Mouse (Mus musculus): Measurements from ENCODE around the gene Mrgprg. TPM values are rescaled to one million over a fixed set of nuclear protein-coding genes. Genes with fewer than 3 reads are reported as not detected.
A peak's percentile ranks its signal among the peaks of the same experiment; 100 is the strongest.

Mrgprg gene
- polyA plus RNA-seq, 1 experiment from 2014 or later = not detected

DNA sequence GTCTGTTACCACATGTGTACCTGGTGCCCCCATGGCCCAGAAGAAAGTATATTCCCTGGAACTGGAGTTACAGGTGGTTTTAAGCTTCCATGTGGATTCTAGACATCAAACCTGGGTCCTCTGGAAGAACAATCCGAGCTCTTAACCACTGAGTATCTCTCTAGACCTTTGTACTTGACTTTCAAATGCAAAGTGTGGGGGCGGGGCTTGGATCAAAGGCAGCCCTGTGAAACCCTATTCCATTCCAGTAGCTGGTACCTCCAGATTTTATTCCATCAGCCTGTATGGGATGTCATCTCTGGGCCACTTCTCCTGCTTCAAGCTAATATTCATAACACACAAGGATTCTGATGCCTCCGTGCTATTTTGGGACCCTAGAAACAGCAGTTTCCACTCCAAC, 9.3 kb upstream of the Mrgprg start:
- Histone ChIP-seq H3K4me1 (replicated peaks) (no peaks in the 10 kb centered on the region), H3K36me3 (no peaks in the 10 kb centered on the region), H3K9me3 (no peaks in the 10 kb centered on the region), H3K4me2 (no peak overlapping the region), H3K27me3 (no peaks in the 10 kb centered on the region), H3K27ac (replicated peaks) (no peak overlapping the region), H3K4me3 (no peak overlapping the region), H3K9ac (no peak overlapping the region)
- ATAC-seq (ENCODE audit: low read depth) = no peak
- WGBS = 29% methylated on average over 3 of the region's 3 CpGs

DNA sequence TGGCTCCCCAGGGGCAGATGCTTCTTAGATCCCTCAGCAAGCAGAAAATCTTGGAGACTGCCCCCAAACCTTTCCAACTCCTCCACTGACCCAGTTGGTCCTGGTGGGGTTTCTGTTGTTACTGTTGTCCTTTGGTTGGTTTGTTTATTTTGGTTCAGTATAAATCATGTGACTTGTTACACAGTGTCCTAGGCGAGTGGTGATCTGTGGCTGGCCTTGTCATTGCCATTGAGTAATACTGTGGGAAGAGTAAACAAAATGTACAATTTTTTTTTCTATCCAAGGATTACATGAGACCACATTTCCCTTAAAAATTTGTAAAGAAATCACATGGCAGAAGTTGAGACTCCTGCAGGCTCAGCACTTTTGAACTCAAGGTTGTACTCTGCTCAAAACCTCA, 2.7 kb upstream of the Mrgprg start:
- no peaks in the 10 kb centered on the region for H3K36me3 ChIP-seq
- H3K27ac ChIP-seq (replicated peaks) = no peak overlapping the region
- no peak for ATAC-seq (ENCODE audit: low read depth)
- no peak overlapping the region for H3K4me2 ChIP-seq
- no peaks in the 10 kb centered on the region for H3K4me1 ChIP-seq (replicated peaks)
- H3K9me3 ChIP-seq = no peaks in the 10 kb centered on the region
- 62% methylated on average over 1 of the region's 1 CpGs for WGBS
- H3K27me3 ChIP-seq = peaks cover 22% of the 10 kb centered on the region
- H3K4me3 ChIP-seq = no peak overlapping the region
- no peak overlapping the region for H3K9ac ChIP-seq

DNA sequence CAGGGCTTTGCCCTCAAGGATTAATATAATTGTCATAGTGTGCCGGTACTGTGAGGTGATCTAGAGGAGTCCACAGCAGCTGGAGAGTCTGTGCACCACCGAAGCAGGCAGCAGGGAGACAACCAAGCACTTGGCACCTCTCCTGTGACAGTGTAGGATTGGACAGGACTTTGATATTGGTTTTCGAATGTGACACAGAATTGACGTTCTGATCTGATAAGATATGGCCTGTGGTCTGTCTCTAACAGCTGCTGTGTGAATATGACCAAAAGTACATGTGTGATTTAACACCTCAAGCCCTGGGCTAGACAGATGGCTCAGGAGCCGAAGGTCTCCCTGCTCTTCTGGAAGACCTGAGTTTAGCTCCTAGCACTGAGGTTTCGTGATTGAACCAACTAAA, 1.5 kb upstream of the Mrgprg start:
- 87% methylated on average over 6 of the region's 6 CpGs for WGBS
- Histone ChIP-seq H3K36me3 (no peaks in the 10 kb centered on the region), H3K4me2 (no peak overlapping the region), H3K27ac (replicated peaks) (no peak overlapping the region), H3K9ac (no peak overlapping the region), H3K9me3 (no peaks in the 10 kb centered on the region), H3K4me3 (no peak overlapping the region), H3K27me3 (peaks cover 28% of the 10 kb centered on the region), H3K4me1 (replicated peaks) (no peaks in the 10 kb centered on the region)
- no peak for ATAC-seq (ENCODE audit: low read depth)

DNA sequence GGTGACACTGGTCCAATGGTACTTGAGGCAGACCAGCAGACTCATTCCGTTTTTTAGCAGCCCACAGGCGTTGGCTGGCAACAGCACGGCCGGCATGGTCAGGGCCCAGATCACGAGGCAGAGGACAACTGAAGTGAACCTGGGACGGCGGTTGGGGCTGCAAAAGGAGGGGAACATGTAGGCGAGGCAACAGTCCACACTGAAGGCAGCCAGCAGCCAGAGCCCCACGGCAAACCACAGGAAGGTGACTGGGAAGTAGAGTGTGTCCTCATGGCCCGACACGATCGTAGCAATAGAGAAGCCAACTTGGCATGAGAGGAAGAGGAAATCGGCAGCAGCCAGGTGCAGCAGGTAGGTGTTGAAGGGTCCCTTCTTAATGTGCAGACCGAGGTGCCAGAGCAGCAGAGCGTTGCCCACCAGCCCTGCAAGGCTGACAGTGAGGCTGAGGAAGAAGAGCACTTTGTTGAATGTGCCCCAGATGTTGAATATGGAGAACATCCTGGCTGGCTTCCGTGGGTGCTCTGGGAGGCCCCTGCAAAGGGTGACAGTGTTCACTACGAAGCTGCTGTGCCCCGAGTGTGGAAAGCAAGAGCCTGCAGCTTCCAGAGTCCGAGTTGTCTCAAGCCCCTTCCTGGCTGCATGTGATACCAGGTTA, 1.8 kb downstream of the Mrgprg start:
- Histone ChIP-seq H3K4me1 (replicated peaks) (no peaks in the 10 kb centered on the region), H3K4me3 (no peak overlapping the region), H3K4me2 (no peak overlapping the region), H3K9me3 (no peaks in the 10 kb centered on the region), H3K27me3 (peaks cover 31% of the 10 kb centered on the region), H3K9ac (no peak overlapping the region), H3K27ac (replicated peaks) (no peak overlapping the region), H3K36me3 (no peaks in the 10 kb centered on the region)
- WGBS = 76% methylated on average over 19 of the region's 19 CpGs
- no peak for ATAC-seq (ENCODE audit: low read depth)

DNA sequence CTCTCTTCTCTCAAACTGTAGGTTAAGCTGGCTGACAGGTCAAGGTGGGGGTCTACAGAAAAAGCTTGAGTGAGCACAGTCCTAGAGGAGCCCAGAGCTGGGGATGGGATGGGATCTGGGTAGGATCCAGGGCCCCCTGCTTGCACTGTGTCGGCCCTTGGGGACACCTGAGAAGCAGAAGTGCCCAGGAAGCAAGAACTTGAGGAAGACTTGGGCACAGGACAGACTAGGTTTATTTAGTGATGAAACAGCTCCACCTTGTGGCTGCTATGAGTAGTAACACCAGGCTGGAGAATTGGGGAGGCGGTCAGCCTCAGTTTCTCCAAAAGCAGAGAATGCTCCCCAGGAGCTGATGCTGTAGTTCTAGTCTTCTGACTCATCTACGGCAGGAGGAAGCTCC, 3.0 kb downstream of the Mrgprg start:
- H3K27ac ChIP-seq (replicated peaks) = no peak overlapping the region
- no peaks in the 10 kb centered on the region for H3K36me3 ChIP-seq
- no peak overlapping the region for H3K4me2 ChIP-seq
- no peak overlapping the region for H3K9ac ChIP-seq
- H3K4me1 ChIP-seq (replicated peaks) = no peaks in the 10 kb centered on the region
- no peaks in the 10 kb centered on the region for H3K9me3 ChIP-seq
- H3K4me3 ChIP-seq = no peak overlapping the region
- peak; percentile 43; the same call in 1 of the 2 replicates for ATAC-seq (ENCODE audit: low read depth)
- 24% methylated on average over 3 of the region's 3 CpGs for WGBS
- H3K27me3 ChIP-seq = peaks cover 31% of the 10 kb centered on the region

DNA sequence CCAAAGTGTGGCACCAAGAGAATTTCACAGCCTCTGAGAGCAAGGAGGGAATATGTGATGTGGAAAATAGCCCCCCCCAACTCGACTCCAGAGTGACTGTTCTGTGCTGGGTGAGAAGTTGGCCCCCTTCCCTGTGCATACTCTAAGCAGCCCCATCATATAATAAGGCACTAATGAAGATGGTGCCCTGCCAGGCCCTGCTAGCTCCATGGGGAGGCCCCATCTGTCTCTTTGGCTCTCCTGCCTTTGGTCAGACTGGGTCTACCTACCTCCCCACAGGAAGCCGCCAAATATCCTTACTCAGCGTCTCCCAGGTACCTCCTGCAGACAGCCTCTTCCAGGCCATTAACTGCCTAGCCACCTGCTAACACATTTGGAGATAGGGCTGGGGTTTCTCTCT, 7.8 kb downstream of the Mrgprg start:
- 67% methylated on average over 3 of the region's 3 CpGs for WGBS
- H3K27ac ChIP-seq (replicated peaks) = no peak overlapping the region
- ATAC-seq (ENCODE audit: low read depth) = no peak

DNA sequence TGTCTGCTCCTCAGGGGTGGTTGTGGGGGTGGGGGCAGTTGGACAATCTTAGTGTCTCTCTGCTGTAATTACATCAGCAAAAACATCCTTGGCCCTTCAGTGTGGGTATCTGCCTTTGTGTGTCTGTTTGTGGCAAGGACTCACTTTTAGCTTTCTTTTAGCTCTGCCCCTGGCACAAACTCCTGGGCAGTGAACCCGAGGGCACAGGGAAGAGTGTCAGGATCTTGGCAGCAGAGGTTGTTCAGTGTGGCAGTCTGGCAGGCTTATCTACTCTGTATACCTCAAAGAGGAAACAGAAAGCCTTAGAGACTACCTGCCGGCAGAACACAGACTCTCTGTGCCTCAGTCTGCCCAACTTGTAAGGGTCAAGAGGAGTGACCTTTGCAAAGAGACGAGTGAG, 9.1 kb downstream of the Mrgprg start:
- 69% methylated on average over 3 of the region's 3 CpGs for WGBS
- H3K4me2 ChIP-seq = no peak overlapping the region; the same call in 1 of the 2 replicates

More for the DNA sequence above, 7.8 kb downstream of the Mrgprg start:
- Histone ChIP-seq H3K9me3 (no peaks in the 10 kb centered on the region), H3K4me3 (no peak overlapping the region), H3K9ac (no peak overlapping the region), H3K27me3 (peaks cover 40% of the 10 kb centered on the region), H3K36me3 (no peaks in the 10 kb centered on the region), H3K4me1 (replicated peaks) (peaks cover 13% of the 10 kb centered on the region), H3K4me2 (no peak overlapping the region)

DNA sequence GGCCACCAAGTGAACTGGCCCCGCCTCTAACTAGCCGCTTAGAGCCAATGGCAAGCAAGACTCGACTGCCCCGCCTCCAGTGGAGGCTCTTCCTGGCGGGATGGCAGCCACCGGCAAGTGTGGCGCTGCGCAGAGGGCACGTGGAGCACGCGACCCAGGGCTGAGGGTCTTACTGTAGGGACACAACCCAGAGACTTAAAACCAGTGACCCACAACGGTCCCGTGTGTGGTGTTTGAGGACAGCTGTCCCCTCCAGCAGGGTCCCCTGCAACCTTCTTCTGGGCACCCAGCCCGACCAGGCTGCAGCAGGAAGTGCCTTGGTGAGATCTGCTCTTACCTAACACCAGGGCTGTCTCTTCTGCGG, 9.8 kb downstream of the Mrgprg start:
- 2% methylated on average over 15 of the region's 15 CpGs for WGBS
- Histone ChIP-seq H3K36me3 (no peaks in the 10 kb centered on the region), H3K9ac (0 out of 2 replicates have a peak overlapping the region, but pooled peaks have one; percentile 31), H3K9me3 (no peaks in the 10 kb centered on the region), H3K27me3 (peaks cover 40% of the 10 kb centered on the region), H3K4me2 (peak overlapping the region; percentile 75), H3K4me3 (peak overlapping the region; percentile 35), H3K27ac (replicated peaks) (no peak overlapping the region), H3K4me1 (replicated peaks) (peaks cover 13% of the 10 kb centered on the region)
- peak; percentile 90 for ATAC-seq (ENCODE audit: low read depth)

More for the DNA sequence above, 9.1 kb downstream of the Mrgprg start:
- Histone ChIP-seq H3K27me3 (peaks cover 43% of the 10 kb centered on the region), H3K9ac (0 out of 2 replicates have a peak overlapping the region, but pooled peaks have one; percentile 5), H3K27ac (replicated peaks) (no peak overlapping the region), H3K9me3 (no peaks in the 10 kb centered on the region), H3K36me3 (no peaks in the 10 kb centered on the region), H3K4me1 (replicated peaks) (peaks cover 13% of the 10 kb centered on the region), H3K4me3 (no peak overlapping the region)
- no peak for ATAC-seq (ENCODE audit: low read depth)

DNA sequence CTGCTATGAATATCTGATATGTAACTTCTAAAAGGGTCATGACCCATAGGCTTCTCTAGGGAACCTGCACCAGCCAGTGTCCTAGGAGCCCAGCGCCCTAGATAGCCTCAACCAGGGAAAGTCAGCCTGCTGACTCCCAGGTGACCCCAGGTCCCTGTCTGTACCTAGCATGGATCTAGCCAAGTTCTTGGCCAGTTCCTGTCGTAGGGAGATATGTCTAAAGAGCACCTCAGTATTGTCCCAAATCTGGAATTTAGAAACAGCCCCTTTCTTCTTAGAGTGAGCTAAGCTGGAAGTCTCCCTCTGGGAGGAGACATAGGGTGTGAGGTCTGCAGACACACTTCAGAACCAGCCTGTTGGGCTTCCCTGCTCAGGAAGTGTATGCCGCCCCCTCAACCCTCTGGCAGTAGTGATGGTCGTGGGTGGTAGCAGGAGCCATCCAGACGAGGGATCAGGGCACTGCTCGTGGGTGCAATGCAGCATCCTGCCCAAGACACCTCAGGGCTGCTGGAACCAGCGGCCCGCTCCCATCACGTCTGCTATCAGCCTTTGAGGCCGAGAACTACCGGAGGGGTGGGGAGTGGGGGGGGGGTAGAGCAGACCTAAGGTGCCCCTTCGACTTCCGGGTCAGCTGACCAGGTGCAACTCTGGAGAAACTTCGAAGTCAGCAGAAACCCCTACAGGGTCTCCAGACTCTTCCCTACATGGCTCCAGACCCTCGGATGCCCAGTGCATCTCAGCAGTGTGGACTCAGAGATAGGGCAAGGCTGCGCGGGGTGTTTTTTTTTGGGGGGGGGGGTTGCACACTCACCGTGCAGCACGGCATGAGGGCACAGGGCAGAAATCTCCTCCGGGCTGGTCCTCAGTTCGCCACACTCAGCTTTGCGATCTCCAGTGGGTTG, 10.4 kb downstream of the Mrgprg start, which contains the start of gene Osbpl5:
Osbpl5 (minus strand) TSS at position 861 of the 902 bp plus-strand sequence.
- 0 out of 2 replicates have a peak within 1 kb of the TSS, but pooled peaks have one; percentile 31 for H3K9ac ChIP-seq
- no peaks in the 10 kb centered on the region for H3K9me3 ChIP-seq
- H3K27me3 ChIP-seq = peaks cover 40% of the 10 kb centered on the region
- WGBS = 32% methylated on average over 22 of the region's 22 CpGs
- H3K4me2 ChIP-seq = peak within 1 kb of the TSS; percentile 75
- peaks cover 13% of the 10 kb centered on the region for H3K4me1 ChIP-seq (replicated peaks)
- H3K4me3 ChIP-seq = peak within 1 kb of the TSS; percentile 35
- peak; percentile 29; the same call in 1 of the 2 replicates for ATAC-seq (ENCODE audit: low read depth)
- H3K27ac ChIP-seq (replicated peaks) = no peak within 1 kb of the TSS
- H3K36me3 ChIP-seq = no peaks in the 10 kb centered on the region

DNA sequence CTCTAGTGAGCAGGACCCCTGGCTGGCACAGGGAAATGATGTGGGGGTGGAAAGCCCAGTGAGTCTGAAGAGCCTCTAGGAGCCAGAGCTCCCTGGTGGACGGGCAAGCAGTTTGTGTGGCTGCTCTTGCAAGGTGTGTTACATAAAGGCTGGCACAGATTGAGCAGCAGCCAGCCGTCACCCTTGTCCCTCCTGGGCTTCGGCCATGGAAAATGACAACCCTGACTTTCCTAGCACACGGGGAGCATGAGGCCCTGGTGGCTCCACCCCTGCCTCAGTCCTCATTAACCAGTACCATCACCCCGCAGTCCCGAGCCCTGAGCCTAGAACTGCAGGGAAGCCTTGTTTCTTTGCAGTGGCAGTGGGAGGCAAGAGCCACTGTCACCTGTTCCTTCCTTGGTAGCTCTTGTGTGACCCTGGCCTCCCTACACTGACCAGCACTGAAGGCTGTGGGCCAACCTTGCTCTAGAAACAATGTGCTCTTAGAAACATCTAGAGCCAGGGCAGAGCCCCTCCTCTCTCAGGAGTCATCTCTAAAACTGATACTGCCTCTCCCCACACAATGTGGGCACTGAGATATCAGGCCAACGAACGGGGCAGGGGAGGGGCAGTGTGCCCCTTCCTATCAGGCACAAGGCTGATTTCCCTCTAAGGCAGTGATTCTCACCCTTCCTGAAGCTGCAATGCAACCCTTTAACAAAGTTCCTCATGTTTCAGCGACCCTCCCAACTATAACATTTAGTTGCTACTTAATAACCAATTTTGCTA, 11.3 kb downstream of the Mrgprg start:
- Histone ChIP-seq H3K27me3 (peaks cover 40% of the 10 kb centered on the region), H3K9ac (no peak overlapping the region), H3K4me3 (no peak overlapping the region), H3K9me3 (no peaks in the 10 kb centered on the region), H3K4me1 (replicated peaks) (peaks cover 13% of the 10 kb centered on the region), H3K4me2 (no peak overlapping the region), H3K36me3 (no peaks in the 10 kb centered on the region), H3K27ac (replicated peaks) (no peak overlapping the region)
- 76% methylated on average over 9 of the region's 9 CpGs for WGBS
- no peak for ATAC-seq (ENCODE audit: low read depth)

DNA sequence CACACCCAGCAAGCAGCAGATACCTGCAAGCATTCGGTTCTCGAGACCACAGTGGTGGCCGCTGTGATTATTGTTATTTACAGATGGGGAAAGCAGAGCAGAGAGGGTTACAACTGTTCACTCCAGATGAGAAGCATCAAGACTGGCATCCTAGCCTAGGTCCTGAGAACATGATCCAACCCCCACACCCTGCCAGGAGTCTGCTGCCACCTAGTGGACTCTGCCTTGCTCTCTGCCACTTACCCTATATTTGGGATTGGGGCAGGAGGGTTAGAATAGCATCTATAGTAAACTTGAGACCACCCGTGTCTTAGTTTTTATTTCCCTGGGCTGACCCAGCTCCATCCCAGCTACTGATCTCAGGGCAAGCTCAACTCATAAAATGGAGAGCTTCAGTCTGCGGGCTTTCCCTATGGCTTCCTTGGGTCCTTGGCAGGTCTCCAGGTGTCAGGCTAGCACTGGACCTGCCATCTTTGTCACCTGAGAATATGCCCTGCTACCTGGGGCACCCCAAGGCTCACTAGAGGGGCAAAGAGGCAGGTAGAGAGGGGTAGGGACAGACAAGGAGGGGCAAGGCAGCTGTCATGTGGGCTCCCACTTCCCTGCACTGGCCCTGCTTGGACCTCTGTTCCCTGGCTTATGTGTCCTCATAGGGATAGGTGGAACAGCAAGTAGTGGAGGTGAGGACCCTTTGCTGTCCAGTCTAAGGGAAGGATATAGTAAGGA, 12.6 kb downstream of the Mrgprg start:
- H3K36me3 ChIP-seq = no peaks in the 10 kb centered on the region
- WGBS = 51% methylated on average over 5 of the region's 5 CpGs
- H3K27ac ChIP-seq (replicated peaks) = no peak overlapping the region
- H3K4me3 ChIP-seq = no peak overlapping the region
- no peak overlapping the region for H3K9ac ChIP-seq
- peaks cover 19% of the 10 kb centered on the region for H3K4me1 ChIP-seq (replicated peaks)
- peaks cover 40% of the 10 kb centered on the region for H3K27me3 ChIP-seq
- no peak overlapping the region for H3K4me2 ChIP-seq
- H3K9me3 ChIP-seq = no peaks in the 10 kb centered on the region
- no peak for ATAC-seq (ENCODE audit: low read depth)
